Mouse (Mus musculus): ENCODE measurements around the gene Fam208a. TPM values are rescaled to one million over a fixed set of nuclear protein-coding genes. Genes with fewer than 3 reads are reported as not detected.

Gene Fam208a
- polyA plus RNA-seq, 1 experiment from 2014 or later = 15.3 TPM

DNA sequence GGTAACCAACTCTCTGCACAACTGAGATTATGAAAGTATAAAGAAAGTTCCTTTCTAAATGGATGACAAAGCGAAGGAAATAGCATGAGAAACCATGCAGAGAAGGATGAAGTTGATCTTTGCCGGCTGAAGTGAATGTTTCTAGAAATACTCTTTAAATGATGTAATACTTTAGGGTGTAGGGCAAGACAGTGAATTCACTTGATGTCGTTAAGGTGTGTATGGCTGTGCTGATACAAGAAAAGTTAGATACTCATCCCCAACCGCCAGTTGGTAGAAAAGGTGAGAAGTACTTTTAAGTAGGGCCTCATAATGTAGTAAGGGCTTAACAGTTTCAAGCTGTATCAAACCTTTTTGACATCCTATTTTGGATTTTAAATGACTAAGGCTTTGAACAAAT, 1.6 kb downstream of the Fam208a start:
- H3K4me3 ChIP-seq = peak overlapping the region; percentile 71; the same call in 1 of the 2 replicates

DNA sequence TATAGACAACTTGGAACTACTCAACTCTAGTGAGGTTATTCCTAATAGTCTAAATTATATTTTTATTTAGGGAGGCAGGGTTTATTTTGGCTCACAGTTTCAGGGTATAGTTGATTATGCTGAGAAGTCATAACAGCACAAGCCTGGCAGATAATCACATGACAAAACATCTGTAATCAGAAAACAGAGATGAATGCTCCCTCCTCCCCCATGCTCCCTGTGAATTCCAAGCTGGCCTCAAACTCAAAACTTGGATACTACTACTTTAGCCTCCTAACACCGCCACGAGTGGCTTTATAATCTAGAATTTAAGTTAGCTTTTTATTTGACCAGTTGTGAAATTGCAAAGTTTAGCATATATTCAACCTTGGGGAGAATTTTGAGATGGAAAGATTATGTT, 3.4 kb downstream of the Fam208a start:
- no peak overlapping the region for H3K4me3 ChIP-seq
- H3K9me3 ChIP-seq (replicated peaks) = 0 out of 2 replicates have a peak, but pooled peaks cover 3% of the 10 kb centered on the region
- no peak for DNase-seq (ENCODE audit: low spot score)
- H3K27me3 ChIP-seq (ENCODE audit: low read depth, poor library complexity, severe bottlenecking) = no peaks in the 10 kb centered on the region
- no peak overlapping the region for H3K27ac ChIP-seq
- H3K4me1 ChIP-seq = peaks cover 14% of the 10 kb centered on the region
- peaks cover 65% of the 10 kb centered on the region for H3K36me3 ChIP-seq
- 95% methylated on average over 2 of the region's 2 CpGs for WGBS

More for the DNA sequence above, 1.6 kb downstream of the Fam208a start:
- H3K27me3 ChIP-seq (ENCODE audit: low read depth, poor library complexity, severe bottlenecking) = no peaks in the 10 kb centered on the region
- no peak for DNase-seq (ENCODE audit: low spot score)
- 97% methylated on average over 4 of the region's 4 CpGs for WGBS
- no peak overlapping the region for H3K27ac ChIP-seq
- H3K9me3 ChIP-seq (replicated peaks) = 0 out of 2 replicates have a peak, but pooled peaks cover 3% of the 10 kb centered on the region
- H3K36me3 ChIP-seq = peaks cover 53% of the 10 kb centered on the region
- H3K4me1 ChIP-seq = peaks cover 14% of the 10 kb centered on the region

DNA sequence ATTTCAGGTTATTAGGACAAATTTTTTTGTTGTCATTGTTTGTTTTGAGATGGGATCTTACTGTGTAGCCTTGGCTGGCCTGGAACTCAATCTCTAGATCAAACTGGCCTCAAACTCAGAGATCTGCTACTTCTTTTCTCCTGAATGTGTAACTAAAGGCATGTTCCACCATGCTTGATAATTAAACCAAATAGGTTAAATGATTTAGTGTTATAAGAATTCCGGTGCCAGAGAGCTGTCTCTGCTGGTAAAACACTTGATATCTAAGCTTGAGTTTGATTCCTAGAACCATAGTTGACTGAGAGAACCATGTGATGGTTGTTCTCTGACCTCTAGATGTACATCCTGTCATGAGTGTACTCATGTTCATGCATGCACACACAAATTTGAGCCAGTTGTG, 7.5 kb downstream of the Fam208a start:
- Histone ChIP-seq H3K4me1 (no peaks in the 10 kb centered on the region), H3K27me3 (ENCODE audit: low read depth, poor library complexity, severe bottlenecking) (no peaks in the 10 kb centered on the region), H3K36me3 (peaks cover 71% of the 10 kb centered on the region), H3K27ac (no peak overlapping the region), H3K9me3 (replicated peaks) (no peaks in the 10 kb centered on the region), H3K4me3 (no peak overlapping the region)
- WGBS = 90% methylated on average over 1 of the region's 1 CpGs
- DNase-seq (ENCODE audit: low spot score) = no peak

DNA sequence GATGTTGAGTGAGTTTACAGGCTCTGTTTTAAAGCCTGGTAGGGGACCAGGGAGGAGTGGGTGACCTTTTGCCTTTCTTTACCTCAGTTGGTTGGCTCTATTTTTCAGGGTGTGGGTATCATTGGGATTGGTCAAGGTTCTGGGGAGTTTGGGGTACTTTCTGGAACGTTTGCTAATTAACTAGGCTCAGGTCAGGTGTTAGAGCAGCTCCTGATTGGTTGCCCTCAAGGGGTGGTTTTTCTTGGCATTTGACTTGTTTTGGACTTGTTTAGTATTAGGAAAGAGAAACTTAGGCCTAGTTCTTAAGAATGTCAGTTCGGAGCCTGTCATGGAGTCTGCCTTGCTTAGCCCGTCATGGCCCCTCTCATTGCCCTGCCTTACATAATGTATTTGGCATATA, 8.2 kb downstream of the Fam208a start:
- no peak for DNase-seq (ENCODE audit: low spot score)
- Histone ChIP-seq H3K27ac (no peak overlapping the region), H3K4me3 (no peak overlapping the region), H3K36me3 (peaks cover 67% of the 10 kb centered on the region), H3K4me1 (no peaks in the 10 kb centered on the region), H3K27me3 (ENCODE audit: low read depth, poor library complexity, severe bottlenecking) (no peaks in the 10 kb centered on the region), H3K9me3 (replicated peaks) (no peaks in the 10 kb centered on the region)
- WGBS = 86% methylated on average over 3 of the region's 3 CpGs

DNA sequence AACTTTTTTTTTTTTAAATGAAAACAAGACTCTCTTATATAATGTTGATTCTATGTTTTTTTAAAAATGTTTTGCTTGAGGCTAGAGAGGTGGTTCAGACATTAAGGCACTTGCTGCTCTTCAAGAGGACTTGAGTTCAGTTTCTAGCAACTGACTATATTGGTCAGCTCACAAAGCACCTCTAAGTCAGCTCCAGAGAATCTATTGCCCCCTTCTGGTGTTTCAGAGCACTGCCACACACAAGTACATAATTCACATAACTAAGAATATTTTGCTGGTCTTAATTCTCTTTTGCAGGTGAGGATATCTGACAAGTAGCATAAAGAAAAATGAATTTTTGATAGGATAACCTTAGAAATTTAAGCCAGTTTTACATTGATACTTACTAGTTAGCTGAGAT, 12.3 kb downstream of the Fam208a start:
- Histone ChIP-seq H3K27ac (no peak overlapping the region), H3K27me3 (ENCODE audit: low read depth, poor library complexity, severe bottlenecking) (no peaks in the 10 kb centered on the region), H3K4me1 (no peaks in the 10 kb centered on the region), H3K9me3 (replicated peaks) (no peaks in the 10 kb centered on the region), H3K4me3 (no peak overlapping the region), H3K36me3 (peaks cover 71% of the 10 kb centered on the region)
- no peak for DNase-seq (ENCODE audit: low spot score)

DNA sequence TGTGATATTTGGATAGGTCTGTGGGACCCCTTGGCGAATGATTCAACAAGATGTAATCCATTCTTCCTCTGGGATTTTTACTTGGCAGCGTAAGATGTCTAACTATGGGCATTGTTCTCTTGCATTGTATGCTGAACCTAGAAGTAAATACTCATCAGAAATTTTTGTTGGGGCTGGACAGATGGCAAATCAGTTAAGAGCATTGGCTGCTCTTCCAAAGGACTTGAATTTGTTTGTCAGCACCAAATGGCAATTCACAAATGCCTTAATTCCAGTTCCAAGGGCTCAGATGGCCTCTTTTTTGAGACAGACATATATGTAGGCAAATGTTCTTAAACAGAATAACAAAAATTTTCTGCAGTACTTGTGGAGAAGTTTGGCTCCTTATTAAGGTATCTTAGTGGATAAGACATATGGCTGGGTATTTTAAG, 16.2 kb downstream of the Fam208a start:
- no peaks in the 10 kb centered on the region for H3K27me3 ChIP-seq (ENCODE audit: low read depth, poor library complexity, severe bottlenecking)
- no peak overlapping the region for H3K27ac ChIP-seq
- no peak overlapping the region for H3K4me3 ChIP-seq
- H3K36me3 ChIP-seq = peaks cover 86% of the 10 kb centered on the region
- H3K9me3 ChIP-seq (replicated peaks) = no peaks in the 10 kb centered on the region
- no peaks in the 10 kb centered on the region for H3K4me1 ChIP-seq
- 94% methylated on average over 2 of the region's 2 CpGs for WGBS
- no peak for DNase-seq (ENCODE audit: low spot score)

DNA sequence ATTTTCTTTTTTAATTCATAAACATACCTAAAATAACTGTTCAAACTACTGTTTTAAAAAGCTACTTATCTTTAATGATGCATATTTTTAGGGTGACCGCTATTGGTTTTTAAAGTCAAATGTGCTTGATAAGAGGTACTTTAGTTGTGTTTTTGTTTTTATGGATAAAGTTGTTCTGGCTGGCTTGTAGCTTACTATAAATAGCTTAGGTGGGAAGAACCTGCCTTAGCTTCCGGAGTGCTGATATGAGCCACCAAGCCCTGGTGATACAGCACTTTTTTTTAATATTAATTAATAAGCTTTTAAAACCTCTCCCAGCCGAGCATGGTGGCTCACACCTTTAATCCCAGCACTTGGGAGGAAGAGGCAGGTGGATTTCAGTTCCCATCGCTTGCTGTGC, 18.3 kb downstream of the Fam208a start:
- Histone ChIP-seq H3K27ac (no peak overlapping the region), H3K4me1 (no peaks in the 10 kb centered on the region), H3K36me3 (peaks cover 91% of the 10 kb centered on the region), H3K9me3 (replicated peaks) (no peaks in the 10 kb centered on the region), H3K27me3 (ENCODE audit: low read depth, poor library complexity, severe bottlenecking) (no peaks in the 10 kb centered on the region), H3K4me3 (no peak overlapping the region)
- 89% methylated on average over 4 of the region's 4 CpGs for WGBS
- no peak for DNase-seq (ENCODE audit: low spot score)

DNA sequence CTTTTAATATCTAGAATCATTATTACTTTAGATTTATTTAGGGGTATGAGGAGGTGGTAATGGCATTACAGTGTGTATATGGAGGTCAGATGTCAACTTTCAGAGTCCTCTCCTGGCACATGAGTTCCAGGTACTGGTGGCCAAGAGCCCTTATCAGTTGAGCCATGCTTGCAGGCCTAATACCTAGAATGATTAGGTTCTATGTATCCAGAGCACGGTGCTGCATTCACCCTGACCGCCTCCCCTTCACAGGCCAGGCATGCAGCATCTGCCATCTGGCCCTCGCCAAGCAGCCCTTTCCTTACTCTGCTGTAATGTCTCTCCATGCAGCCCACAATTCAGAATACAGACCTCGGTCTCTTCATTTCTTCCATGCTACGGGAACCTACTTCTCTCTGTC, 62.8 kb downstream of the Fam208a start:
- no peak for DNase-seq (ENCODE audit: low spot score)
- no peak overlapping the region for H3K27ac ChIP-seq
- peaks cover 99% of the 10 kb centered on the region for H3K36me3 ChIP-seq
- no peak overlapping the region for H3K4me3 ChIP-seq
- WGBS = 90% methylated on average over 5 of the region's 5 CpGs
- no peaks in the 10 kb centered on the region for H3K4me1 ChIP-seq
- H3K9me3 ChIP-seq (replicated peaks) = no peaks in the 10 kb centered on the region
- H3K27me3 ChIP-seq (ENCODE audit: low read depth, poor library complexity, severe bottlenecking) = no peaks in the 10 kb centered on the region

DNA sequence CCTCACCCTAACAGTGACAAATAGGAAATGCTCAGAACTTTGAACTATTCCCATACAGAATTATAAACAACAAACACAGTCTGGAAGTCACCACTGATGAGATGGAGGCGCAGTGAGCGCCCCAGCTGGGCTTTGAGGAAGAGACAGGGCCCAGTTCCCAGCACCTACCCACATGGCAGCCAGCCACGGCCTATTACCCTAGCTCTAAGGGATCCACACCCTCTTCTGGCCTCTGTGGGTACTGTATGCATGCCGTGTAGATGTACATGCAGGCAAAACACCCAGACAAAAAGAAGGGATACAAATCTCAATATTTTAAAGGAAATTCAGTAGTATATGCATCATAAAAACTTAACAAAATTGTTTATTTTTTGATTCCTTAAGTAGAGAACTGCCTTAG, 64.9 kb downstream of the Fam208a start:
- Histone ChIP-seq H3K4me1 (no peaks in the 10 kb centered on the region), H3K27me3 (ENCODE audit: low read depth, poor library complexity, severe bottlenecking) (no peaks in the 10 kb centered on the region), H3K36me3 (peaks cover 97% of the 10 kb centered on the region), H3K4me3 (no peak overlapping the region), H3K27ac (no peak overlapping the region), H3K9me3 (replicated peaks) (no peaks in the 10 kb centered on the region)
- 91% methylated on average over 4 of the region's 4 CpGs for WGBS
- DNase-seq (ENCODE audit: low spot score) = no peak

DNA sequence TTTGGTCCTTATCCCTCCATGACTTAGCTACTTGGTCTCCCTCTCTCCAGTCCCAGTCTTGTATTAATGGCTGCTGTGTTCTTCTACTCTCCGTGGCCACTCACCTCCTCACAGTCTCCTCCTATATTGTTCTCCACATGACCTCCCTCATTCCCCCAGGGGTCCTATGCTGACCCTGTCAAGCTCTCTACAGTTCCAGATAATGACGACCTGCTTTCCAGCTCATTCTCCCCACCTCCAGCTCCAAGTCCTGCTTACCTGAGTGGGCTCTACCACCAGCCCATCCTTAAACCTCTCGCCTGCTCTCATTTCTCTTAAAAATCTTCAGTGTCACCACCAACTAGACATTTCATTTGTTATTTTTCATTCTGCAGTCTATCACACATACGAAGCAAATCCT, 72.5 kb downstream of the Fam208a start:
- peaks cover 59% of the 10 kb centered on the region for H3K36me3 ChIP-seq
- H3K4me3 ChIP-seq = no peak overlapping the region
- no peaks in the 10 kb centered on the region for H3K4me1 ChIP-seq
- WGBS = 85% methylated on average over 4 of the region's 4 CpGs
- no peaks in the 10 kb centered on the region for H3K9me3 ChIP-seq (replicated peaks)
- no peaks in the 10 kb centered on the region for H3K27me3 ChIP-seq (ENCODE audit: low read depth, poor library complexity, severe bottlenecking)
- DNase-seq (ENCODE audit: low spot score) = no peak
- no peak overlapping the region for H3K27ac ChIP-seq

DNA sequence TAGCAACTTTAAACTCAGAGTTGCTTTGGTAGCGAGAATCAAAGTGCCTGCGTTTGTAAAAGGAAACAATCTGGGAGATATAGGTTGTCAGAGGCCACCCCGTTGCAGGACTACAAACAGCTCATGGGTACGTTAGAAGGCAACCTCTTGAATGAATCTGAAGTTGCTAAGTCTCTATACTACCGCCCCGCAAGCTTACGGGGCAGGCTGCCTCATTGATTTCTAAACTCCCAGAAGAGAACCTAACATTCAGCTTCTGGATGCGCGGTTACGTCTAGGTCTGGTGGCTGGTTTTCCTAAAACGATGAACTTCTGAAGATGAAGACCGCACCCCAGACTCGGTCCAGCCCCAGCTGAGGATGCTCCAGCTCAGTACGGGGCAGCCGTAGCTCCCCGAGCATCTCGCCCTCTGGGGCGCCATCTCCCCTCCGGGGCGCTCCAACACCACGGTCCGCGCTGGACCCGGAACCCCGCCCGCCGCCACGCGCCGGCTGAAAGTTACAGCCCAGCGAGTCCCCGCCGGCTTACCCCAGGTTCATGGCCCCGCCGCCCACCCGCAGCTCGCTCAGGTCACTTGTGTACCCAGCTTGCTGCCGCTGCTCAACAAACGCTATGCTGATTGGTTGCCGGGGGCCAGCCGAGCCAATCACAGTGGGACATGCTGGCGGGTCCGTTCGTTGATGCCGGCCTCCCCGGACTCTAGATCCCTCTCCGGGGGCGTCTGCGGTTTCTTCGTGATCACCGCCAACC, 79.4 kb downstream of the Fam208a start, which contains the start of gene Ccdc66:
TSS of gene Ccdc66 (minus strand) at position 567 of the 750 bp plus-strand sequence.
- peak within 1 kb of the TSS; percentile 68 for H3K4me3 ChIP-seq
- DNase-seq (ENCODE audit: low spot score) = peak; percentile 100
- H3K9me3 ChIP-seq (replicated peaks) = no peaks in the 10 kb centered on the region
- no peaks in the 10 kb centered on the region for H3K27me3 ChIP-seq (ENCODE audit: low read depth, poor library complexity, severe bottlenecking)
- H3K27ac ChIP-seq = peak within 1 kb of the TSS; percentile 90
- WGBS = under 1% methylated on average over 51 of the region's 51 CpGs
- H3K36me3 ChIP-seq = peaks cover 15% of the 10 kb centered on the region
- peaks cover 12% of the 10 kb centered on the region for H3K4me1 ChIP-seq

DNA sequence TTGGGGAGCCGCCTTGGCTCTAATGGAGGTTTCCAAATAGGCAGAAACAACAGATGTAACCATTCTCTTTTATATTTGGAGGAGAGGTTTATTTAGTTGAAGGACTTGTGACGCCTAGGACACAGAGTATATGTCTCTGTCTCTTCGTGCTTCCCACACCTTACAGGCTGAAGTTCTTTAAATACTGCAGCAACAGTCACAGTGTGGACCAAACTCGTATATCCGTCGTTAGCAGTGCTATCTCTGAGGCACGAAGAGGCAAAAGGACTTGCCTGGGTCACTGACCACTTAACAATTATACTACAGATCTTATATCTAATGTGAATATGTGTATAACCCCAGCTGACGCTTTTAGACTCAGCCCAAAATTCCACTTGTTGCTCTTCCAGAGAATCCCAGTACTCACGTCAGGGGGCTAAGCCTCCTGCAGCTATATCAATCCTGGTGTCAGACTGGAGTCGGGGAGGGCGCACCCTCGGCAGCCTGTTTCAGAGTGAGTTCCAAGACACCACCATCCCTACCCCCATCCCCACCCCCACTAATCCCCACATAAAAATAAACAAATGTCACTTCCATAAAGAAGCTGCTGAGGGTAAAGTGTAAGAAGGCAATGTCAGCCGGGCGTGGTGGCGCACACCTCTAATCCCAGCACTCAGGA, 80.1 kb downstream of the Fam208a start:
- peak; percentile 40 for DNase-seq (ENCODE audit: low spot score)
- Histone ChIP-seq H3K4me3 (peak overlapping the region; percentile 68), H3K36me3 (peaks cover 13% of the 10 kb centered on the region), H3K27ac (peak overlapping the region; percentile 90), H3K27me3 (ENCODE audit: low read depth, poor library complexity, severe bottlenecking) (no peaks in the 10 kb centered on the region), H3K4me1 (peaks cover 12% of the 10 kb centered on the region), H3K9me3 (replicated peaks) (no peaks in the 10 kb centered on the region)
- WGBS = 30% methylated on average over 15 of the region's 15 CpGs

DNA sequence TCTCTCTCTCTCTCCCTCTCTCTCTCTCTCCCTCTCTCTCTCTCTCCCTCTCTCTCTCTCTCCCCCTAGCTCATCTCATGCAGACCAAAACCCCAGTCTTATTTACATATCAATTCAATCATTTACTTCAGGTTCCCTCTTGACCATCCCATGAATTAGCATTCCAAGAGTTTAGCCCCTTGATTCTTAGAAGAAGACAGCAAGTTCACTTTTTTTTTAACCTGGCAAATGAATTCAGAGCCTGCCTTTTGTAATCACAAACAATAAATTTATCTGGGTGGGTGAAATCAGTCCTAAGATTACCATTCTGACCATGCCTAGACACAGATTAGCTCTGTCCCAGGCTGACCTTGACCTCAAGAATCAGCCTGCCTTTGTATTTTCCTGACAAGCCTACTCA, 95.9 kb downstream of the Fam208a start:
- Histone ChIP-seq H3K4me3 (no peak overlapping the region), H3K27ac (no peak overlapping the region), H3K9me3 (replicated peaks) (0 out of 2 replicates have a peak, but pooled peaks cover 2% of the 10 kb centered on the region), H3K27me3 (ENCODE audit: low read depth, poor library complexity, severe bottlenecking) (peaks cover 3% of the 10 kb centered on the region; the same call in 1 of the 2 replicates), H3K36me3 (no peaks in the 10 kb centered on the region), H3K4me1 (no peaks in the 10 kb centered on the region)
- DNase-seq (ENCODE audit: low spot score) = no peak
